Mouse (Mus musculus) B cell, adult 2 months (primary cell): Measurements from ENCODE around the gene Stxbp5.

ENCODE experiments used
- DNase-seq, 2 experiments: peaks; one replicate each; pipeline ENCODE4 v3.0.0; 2022

Gene Stxbp5

GRCm38 (mm10) chr10:9732065-9732749 lies 168.7 kb downstream of the Stxbp5 start:
- DNase-seq = no peak

- DNase-seq = no peak
These were observed 178.2 kb downstream of the Stxbp5 start for GRCm38 (mm10) chr10:9722519-9723303.

GRCm38 (mm10) chr10:9720027-9720426 lies 180.9 kb downstream of the Stxbp5 start:
- DNase-seq = no peak

GRCm38 (mm10) chr10:9718086-9718485 lies 182.8 kb downstream of the Stxbp5 start:
- DNase-seq = no peak
